Mouse (Mus musculus) midbrain, embryonic 10.5 days (tissue): ENCODE data around the gene Xrcc3. TPM values are rescaled to one million over a fixed set of nuclear protein-coding genes. Genes with fewer than 3 reads are reported as not detected.

Experiments used
- DNase-seq: peaks from one replicate; pipeline ENCODE4 v3.0.0-alpha.2; 2017; ENCODE audit warnings: low spot score
- H3K27ac ChIP-seq: fragments of 300-500 bp; sonication (generic); replicated peaks from 2 replicates; pipeline ENCODE4 v1.5.1; 2016; ENCODE audit warnings: mild to moderate bottlenecking
- H3K27me3 ChIP-seq: fragments of 300-500 bp; sonication (generic); 2 replicates; pipeline ENCODE4 v1.6.1; 2016; ENCODE audit warnings: low read depth, mild to moderate bottlenecking; ENCODE audit not compliant: poor library complexity, severe bottlenecking
- H3K36me3 ChIP-seq: fragments of 300-500 bp; sonication (generic); 2 replicates; pipeline ENCODE4 v1.6.1; 2016; ENCODE audit warnings: mild to moderate bottlenecking, moderate library complexity
- H3K4me1 ChIP-seq: fragments of 300-500 bp; sonication (generic); 2 replicates; pipeline ENCODE4 v1.6.1; 2016
- H3K4me3 ChIP-seq: fragments of 300-500 bp; sonication (generic); 2 replicates; pipeline ENCODE4 v1.5.1; 2016; ENCODE audit warnings: mild to moderate bottlenecking, moderate library complexity
- H3K9me3 ChIP-seq: fragments of 300-500 bp; sonication (generic); replicated peaks from 2 replicates; pipeline ENCODE4 v1.6.1; 2016; ENCODE audit warnings: mild to moderate bottlenecking
- WGBS: fragments of 180-500 bp; shearing (Covaris S2); methylation state at CpG from one replicate; pipeline ENCODE4 v1.1.7; 2016; 5-methylcytosine and 5-hydroxymethylcytosine counted together
- polyA plus RNA-seq: library from polyadenylated mRNA; unstranded; fragments of >200 nt; fragmentation: Nextera tagmentation; extraction: Ambion mirVana; gene quantifications from 2 replicates; pipeline ENCODE4 v1.2.1, GENCODE M21; 2016

Xrcc3 gene
- polyA plus RNA-seq, 1 experiment from 2014 or later, result 16.7 TPM

DNA sequence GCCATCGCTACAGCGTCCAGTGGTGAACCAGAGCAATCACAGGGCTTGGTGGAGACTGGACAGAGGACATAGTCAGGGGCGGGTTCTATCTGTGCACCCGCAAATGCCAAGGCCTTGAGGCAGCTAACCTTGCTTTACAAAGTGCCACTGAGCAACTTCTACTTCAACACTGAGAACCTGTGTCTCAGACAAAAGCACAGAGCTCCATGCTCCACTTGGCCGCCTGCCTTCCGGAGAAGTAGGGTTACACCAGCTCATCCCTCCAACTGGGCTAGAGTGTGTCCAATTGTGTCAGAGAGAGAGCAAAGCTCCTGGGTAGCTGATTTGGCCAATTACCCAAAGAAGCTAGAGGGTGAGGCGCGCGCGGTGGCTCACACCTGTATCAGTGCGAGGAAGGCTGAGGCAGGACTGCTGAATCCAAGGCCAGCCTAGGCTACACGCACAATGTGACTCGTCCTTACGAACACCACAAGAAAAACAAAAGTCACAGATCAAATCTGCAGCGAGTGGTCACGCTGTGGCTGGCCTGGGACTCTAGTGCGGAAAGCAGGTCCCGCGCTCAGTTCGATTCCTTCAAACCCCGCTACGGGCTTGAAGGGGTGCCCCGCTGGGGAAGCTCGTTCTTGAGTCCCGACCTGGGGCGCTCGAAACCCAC lies 435 bp downstream of the Xrcc3 start:
- Histone ChIP-seq H3K36me3 (peaks cover 35% of the 10 kb centered on the region), H3K27ac (peak overlapping the region; percentile 87), H3K4me1 (peaks cover 60% of the 10 kb centered on the region), H3K4me3 (peak overlapping the region; percentile 87), H3K9me3 (no peaks in the 10 kb centered on the region), H3K27me3 (no peaks in the 10 kb centered on the region)
- WGBS, result 5% methylated on average over 27 of the region's 27 CpGs
- no peak for DNase-seq

GRCm38 (mm10) chr12:111812611-111813010 lies 1.1 kb downstream of the Xrcc3 start:
- H3K36me3 ChIP-seq, result peaks cover 40% of the 10 kb centered on the region
- 81% methylated on average over 12 of the region's 12 CpGs for WGBS
- no peaks in the 10 kb centered on the region for H3K9me3 ChIP-seq
- peaks cover 59% of the 10 kb centered on the region for H3K4me1 ChIP-seq
- H3K27me3 ChIP-seq, result no peaks in the 10 kb centered on the region
- no peak for DNase-seq
- H3K4me3 ChIP-seq, result peak overlapping the region; percentile 87
- H3K27ac ChIP-seq, result 0 out of 2 replicates have a peak overlapping the region, but pooled peaks have one; percentile 87

GRCm38 (mm10) chr12:111812075-111812474 lies 1.6 kb downstream of the Xrcc3 start:
- Histone ChIP-seq H3K4me3 (peak overlapping the region; percentile 87; the same call in 1 of the 2 replicates), H3K27ac (no peak overlapping the region), H3K4me1 (peaks cover 58% of the 10 kb centered on the region), H3K9me3 (no peaks in the 10 kb centered on the region), H3K27me3 (no peaks in the 10 kb centered on the region), H3K36me3 (peaks cover 43% of the 10 kb centered on the region)
- WGBS, result 86% methylated on average over 13 of the region's 13 CpGs
- DNase-seq, result no peak

DNA sequence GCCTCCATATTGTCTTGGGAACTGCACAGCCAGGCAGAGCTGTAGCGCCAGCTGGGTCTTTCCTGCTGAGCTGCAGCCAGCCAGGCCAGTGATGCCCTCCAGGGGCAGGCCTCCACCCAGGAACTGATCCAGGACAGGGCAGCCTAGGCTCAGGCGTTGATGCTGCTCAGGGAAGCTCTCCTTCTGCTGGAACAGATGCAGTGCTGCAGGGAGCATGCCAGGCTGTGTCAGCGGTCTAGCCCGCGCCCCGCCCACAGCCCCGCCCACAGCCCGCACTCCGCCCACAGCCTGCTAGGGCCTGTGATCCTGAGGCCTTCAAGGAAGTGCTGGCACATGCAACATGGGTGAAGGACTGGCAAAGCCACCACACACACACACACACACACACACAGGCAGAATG lies 3.9 kb downstream of the Xrcc3 start:
- WGBS, result 4% methylated on average over 9 of the region's 9 CpGs
- Histone ChIP-seq H3K27me3 (no peaks in the 10 kb centered on the region), H3K36me3 (peaks cover 65% of the 10 kb centered on the region), H3K27ac (peak overlapping the region; percentile 38; the same call in 1 of the 2 replicates), H3K4me3 (0 out of 2 replicates have a peak overlapping the region, but pooled peaks have one; percentile 9), H3K9me3 (no peaks in the 10 kb centered on the region), H3K4me1 (peaks cover 35% of the 10 kb centered on the region)
- DNase-seq, result peak; percentile 80

GRCm38 (mm10) chr12:111808775-111809174 lies 4.9 kb downstream of the Xrcc3 start:
- 93% methylated on average over 6 of the region's 6 CpGs for WGBS
- no peak overlapping the region for H3K4me3 ChIP-seq
- no peak overlapping the region for H3K27ac ChIP-seq
- no peaks in the 10 kb centered on the region for H3K9me3 ChIP-seq
- H3K4me1 ChIP-seq, result peaks cover 29% of the 10 kb centered on the region
- H3K27me3 ChIP-seq, result no peaks in the 10 kb centered on the region
- peaks cover 74% of the 10 kb centered on the region for H3K36me3 ChIP-seq
- DNase-seq, result no peak

- no peaks in the 10 kb centered on the region for H3K9me3 ChIP-seq
- no peaks in the 10 kb centered on the region for H3K27me3 ChIP-seq
- H3K27ac ChIP-seq, result no peak overlapping the region
- 92% methylated on average over 5 of the region's 5 CpGs for WGBS
- no peak overlapping the region for H3K4me3 ChIP-seq
- DNase-seq, result no peak
- H3K4me1 ChIP-seq, result no peaks in the 10 kb centered on the region
- H3K36me3 ChIP-seq, result peaks cover 98% of the 10 kb centered on the region
These were observed 10.1 kb downstream of the Xrcc3 start for GRCm38 (mm10) chr12:111803538-111803937.

GRCm38 (mm10) chr12:111800459-111801183 lies 13.1 kb downstream of the Xrcc3 start:
- H3K27me3 ChIP-seq, result no peaks in the 10 kb centered on the region
- H3K36me3 ChIP-seq, result peaks cover 98% of the 10 kb centered on the region
- no peak overlapping the region for H3K27ac ChIP-seq
- 91% methylated on average over 10 of the region's 10 CpGs for WGBS
- H3K4me1 ChIP-seq, result no peaks in the 10 kb centered on the region
- H3K9me3 ChIP-seq, result no peaks in the 10 kb centered on the region
- no peak overlapping the region for H3K4me3 ChIP-seq
- DNase-seq, result no peak

- H3K4me1 ChIP-seq, result no peaks in the 10 kb centered on the region
- H3K9me3 ChIP-seq, result no peaks in the 10 kb centered on the region
- H3K4me3 ChIP-seq, result no peak overlapping the region
- peaks cover 98% of the 10 kb centered on the region for H3K36me3 ChIP-seq
- no peak for DNase-seq
- no peaks in the 10 kb centered on the region for H3K27me3 ChIP-seq
- WGBS, result 94% methylated on average over 13 of the region's 13 CpGs
- H3K27ac ChIP-seq, result no peak overlapping the region
These were observed 15.2 kb downstream of the Xrcc3 start for GRCm38 (mm10) chr12:111798493-111798892.

DNA sequence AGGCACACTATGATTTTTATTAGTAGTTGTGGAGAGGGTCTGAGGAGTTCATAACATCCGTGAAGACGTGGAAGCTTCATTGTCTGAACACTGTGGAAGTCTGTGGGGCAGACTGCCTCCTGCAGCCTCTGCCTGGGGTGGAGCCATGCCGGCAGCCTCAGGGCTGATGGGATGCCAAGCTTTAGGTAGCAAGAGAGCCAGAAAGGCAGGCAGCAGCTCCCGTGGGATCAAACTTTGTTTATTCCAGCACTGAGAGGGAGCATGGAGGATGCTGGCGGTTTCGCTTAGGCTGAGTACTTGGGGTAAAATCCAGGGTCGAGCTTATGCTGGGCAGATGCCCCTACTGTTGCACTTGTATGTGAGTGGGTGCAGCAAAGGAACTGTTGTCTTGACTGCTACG lies 16.4 kb downstream of the Xrcc3 start:
- H3K27me3 ChIP-seq, result no peaks in the 10 kb centered on the region
- no peaks in the 10 kb centered on the region for H3K9me3 ChIP-seq
- 86% methylated on average over 8 of the region's 8 CpGs for WGBS
- peaks cover 98% of the 10 kb centered on the region for H3K36me3 ChIP-seq
- H3K4me3 ChIP-seq, result no peak overlapping the region
- no peak for DNase-seq
- H3K27ac ChIP-seq, result no peak overlapping the region
- no peaks in the 10 kb centered on the region for H3K4me1 ChIP-seq

DNA sequence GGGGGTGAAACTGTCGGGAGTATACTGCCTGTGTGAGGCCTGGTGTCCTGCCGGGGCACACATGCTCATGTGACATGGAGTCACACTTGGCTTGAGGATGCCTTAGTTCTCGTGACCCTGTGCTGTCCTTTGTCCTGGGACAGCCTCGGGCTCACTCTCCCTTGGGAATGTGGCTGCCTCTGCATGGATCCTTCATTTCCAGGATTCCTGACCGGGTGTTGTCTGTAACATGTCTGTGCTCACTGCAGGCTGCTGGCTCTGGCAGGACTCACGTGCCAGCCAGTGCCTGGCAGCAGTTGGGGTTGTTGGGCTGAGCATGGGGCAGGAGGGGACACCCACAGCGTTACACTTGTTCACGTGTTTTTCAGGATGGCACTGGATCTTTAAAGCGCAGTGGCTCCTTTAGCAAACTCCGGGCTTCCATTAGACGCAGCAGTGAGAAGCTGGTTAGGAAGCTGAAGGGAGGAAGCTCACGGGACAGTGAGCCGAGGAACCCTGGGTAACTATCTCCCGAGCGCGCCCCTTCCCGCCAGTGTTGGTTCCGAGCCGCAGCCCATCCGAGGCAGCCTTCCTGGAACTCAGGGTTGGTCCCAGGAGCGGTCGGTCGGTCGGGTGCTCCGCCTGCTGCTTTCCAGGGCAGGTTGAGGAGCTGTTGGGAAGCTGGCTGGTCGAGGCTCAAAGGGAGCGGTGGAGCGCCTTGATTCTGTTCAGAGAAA lies 18.3 kb downstream of the Xrcc3 start:
- Histone ChIP-seq H3K27me3 (no peaks in the 10 kb centered on the region), H3K27ac (no peak overlapping the region), H3K9me3 (no peaks in the 10 kb centered on the region), H3K4me3 (no peak overlapping the region), H3K4me1 (no peaks in the 10 kb centered on the region), H3K36me3 (peaks cover 98% of the 10 kb centered on the region)
- no peak for DNase-seq
- 92% methylated on average over 28 of the region's 28 CpGs for WGBS

DNA sequence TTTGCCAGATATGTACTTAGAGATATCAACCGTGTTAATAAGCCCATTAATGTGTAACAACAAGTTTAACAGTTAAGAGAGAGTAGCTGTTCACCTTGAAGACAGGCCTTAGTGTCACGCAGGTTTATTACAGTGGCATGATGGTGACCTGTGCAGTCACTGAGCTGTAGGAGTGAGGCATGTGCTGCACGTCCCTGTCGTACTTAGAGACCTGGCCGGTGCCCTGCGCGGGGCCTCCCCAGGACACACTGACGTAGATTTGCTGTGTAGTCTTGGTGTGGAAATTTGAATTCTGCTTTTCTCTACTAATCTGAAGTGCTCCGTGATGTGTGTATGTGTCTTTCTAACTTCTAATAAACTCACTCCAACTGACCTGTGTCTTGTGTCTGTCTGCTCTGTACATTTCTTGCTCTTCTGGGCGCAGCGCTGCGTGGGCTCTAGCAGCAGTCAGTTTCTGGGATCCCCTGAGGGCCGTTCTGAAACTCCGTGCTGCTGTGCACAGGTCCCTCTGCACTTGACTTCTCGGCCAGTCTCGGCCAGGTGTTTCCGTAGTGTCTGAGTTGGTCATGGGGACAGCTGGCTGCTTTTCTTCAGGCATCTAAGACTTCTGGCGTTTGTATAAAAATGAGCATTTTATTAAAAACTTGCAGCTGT lies 19.0 kb downstream of the Xrcc3 start:
- 95% methylated on average over 18 of the region's 18 CpGs for WGBS

DNA sequence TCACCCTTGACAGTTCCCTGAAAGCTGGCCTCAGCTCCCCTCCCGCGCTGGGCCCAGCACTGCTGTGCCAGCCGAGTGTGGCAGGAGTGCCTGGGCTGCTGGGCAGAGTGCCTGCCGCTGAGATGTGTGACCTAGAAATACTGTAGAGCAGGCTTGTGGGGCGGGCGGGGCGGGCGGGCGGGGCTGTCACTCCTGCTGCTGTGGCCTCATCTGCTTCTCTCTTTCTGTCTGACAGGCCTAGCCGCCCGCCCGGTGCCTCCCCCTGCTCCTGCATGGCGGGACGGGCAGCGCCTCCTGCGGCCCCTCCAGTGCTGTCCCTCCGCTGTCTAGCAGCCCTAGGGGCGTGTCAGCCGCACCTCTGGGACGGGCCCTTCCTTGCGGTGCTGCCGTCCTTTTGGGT lies 19.6 kb downstream of the Xrcc3 start:
- 90% methylated on average over 22 of the region's 22 CpGs for WGBS
- H3K27me3 ChIP-seq, result no peaks in the 10 kb centered on the region
- no peaks in the 10 kb centered on the region for H3K9me3 ChIP-seq
- H3K36me3 ChIP-seq, result peaks cover 100% of the 10 kb centered on the region
- H3K4me1 ChIP-seq, result no peaks in the 10 kb centered on the region
- H3K27ac ChIP-seq, result no peak overlapping the region
- no peak for DNase-seq
- no peak overlapping the region for H3K4me3 ChIP-seq

More for the DNA sequence above, 19.0 kb downstream of the Xrcc3 start:
- no peak overlapping the region for H3K4me3 ChIP-seq
- H3K9me3 ChIP-seq, result no peaks in the 10 kb centered on the region
- no peak overlapping the region for H3K27ac ChIP-seq
- no peak for DNase-seq
- H3K27me3 ChIP-seq, result no peaks in the 10 kb centered on the region
- peaks cover 99% of the 10 kb centered on the region for H3K36me3 ChIP-seq
- no peaks in the 10 kb centered on the region for H3K4me1 ChIP-seq
